Mouse (Mus musculus) midbrain, postnatal 0 days (tissue): ENCODE measurements around the gene Jazf1. TPM values are rescaled to one million over a fixed set of nuclear protein-coding genes. Genes with fewer than 3 reads are reported as not detected.
A peak's percentile ranks its signal among the peaks of the same experiment; 100 is the strongest.

Experiments used
- ATAC-seq: fragments of 200-750 bp; cut with Nextera tagmentation; 2 replicates; pipeline ENCODE4 v1.8.0; 2017; ENCODE audit warnings: moderate number of reproducible peaks, mild to moderate bottlenecking, moderate TSS enrichment, moderate library complexity; ENCODE audit not compliant: low FRiP score
- DNase-seq: peaks from one replicate; pipeline ENCODE4 v3.0.0-alpha.2; 2015; ENCODE audit warnings: low spot score
- H3K27ac ChIP-seq: fragments of 300-500 bp; sonication (generic); 2 replicates; pipeline ENCODE4 v1.5.1; 2014; ENCODE audit warnings: low read depth, mild to moderate bottlenecking, low read length, mixed read lengths
- H3K27me3 ChIP-seq: fragments of 300-500 bp; sonication (generic); 2 replicates; pipeline ENCODE4 v1.6.1; 2014; ENCODE audit warnings: low read length, control low read depth, mixed read lengths; ENCODE audit not compliant: insufficient read depth
- H3K36me3 ChIP-seq: fragments of 300-500 bp; sonication (generic); 2 replicates; pipeline ENCODE4 v1.6.1; 2014; ENCODE audit warnings: low read length, control low read depth, mixed read lengths; ENCODE audit not compliant: insufficient read depth
- H3K4me1 ChIP-seq: fragments of 300-500 bp; sonication (generic); 2 replicates; pipeline ENCODE4 v1.6.1; 2014; ENCODE audit warnings: mild to moderate bottlenecking, control low read depth, antibody characterized with exemption, low read length, mixed read lengths; ENCODE audit not compliant: insufficient read depth
- H3K4me2 ChIP-seq: fragments of 300-500 bp; sonication (generic); 2 replicates; pipeline ENCODE4 v1.6.1; 2014; ENCODE audit warnings: low read depth, mild to moderate bottlenecking, low read length, mixed read lengths; ENCODE audit not compliant: poor library complexity, severe bottlenecking
- H3K4me3 ChIP-seq: fragments of 300-500 bp; sonication (generic); 2 replicates; pipeline ENCODE4 v1.5.1; 2014; ENCODE audit warnings: low read depth, mild to moderate bottlenecking, low read length, moderate library complexity
- H3K9ac ChIP-seq: fragments of 300-500 bp; sonication (generic); replicated peaks from 2 replicates; pipeline ENCODE4 v1.6.1; 2014; ENCODE audit warnings: mild to moderate bottlenecking, low read length, moderate library complexity, mixed read lengths; ENCODE audit not compliant: poor library complexity, severe bottlenecking
- H3K9me3 ChIP-seq: fragments of 300-500 bp; sonication (generic); 2 replicates; pipeline ENCODE4 v1.6.1; 2016; ENCODE audit warnings: low read length, control low read depth
- CTCF ChIP-seq: IDR thresholded peaks from 2 replicates; pipeline ENCODE4 v1.5.1; 2016; ENCODE audit warnings: antibody characterized with exemption, mild to moderate bottlenecking
- WGBS: fragments of 180-500 bp; shearing (Covaris S2); extraction: QIAGEN DNeasy Blood & Tissue Kit; methylation state at CpG from one replicate; pipeline ENCODE4 v1.1.7; 2014; 5-methylcytosine and 5-hydroxymethylcytosine counted together
- polyA plus RNA-seq: library from polyadenylated mRNA; unstranded; fragments of >200 nt; fragmentation: Nextera tagmentation; extraction: Ambion mirVana; gene quantifications from 2 replicates; pipeline ENCODE4 v1.2.1, GENCODE M21; 2015
- total RNA-seq: library from RNA; depleted of rRNA; stranded (reverse); fragments of >200 nt; gene quantifications from 2 replicates; pipeline ENCODE4 v1.2.3, GENCODE M21; 2014

The Jazf1 gene
- total and polyA plus RNA-seq, 2 experiments from 2014 or later = 44.4 to 79.7 TPM

GRCm38 (mm10) chr6:52906801-52907200 lies 161.6 kb downstream of the Jazf1 start:
- Histone ChIP-seq H3K36me3 (no peaks in the 10 kb centered on the region), H3K4me3 (no peak overlapping the region), H3K9me3 (no peaks in the 10 kb centered on the region), H3K27ac (no peak overlapping the region), H3K27me3 (no peaks in the 10 kb centered on the region), H3K9ac (no peak overlapping the region), H3K4me1 (no peaks in the 10 kb centered on the region), H3K4me2 (no peak overlapping the region)
- no peak for TF ChIP-seq CTCF
- 79% methylated on average over 5 of the region's 5 CpGs for whole genome bisulfite sequencing
- no peak for DNase-seq
- no peak for ATAC-seq

DNA sequence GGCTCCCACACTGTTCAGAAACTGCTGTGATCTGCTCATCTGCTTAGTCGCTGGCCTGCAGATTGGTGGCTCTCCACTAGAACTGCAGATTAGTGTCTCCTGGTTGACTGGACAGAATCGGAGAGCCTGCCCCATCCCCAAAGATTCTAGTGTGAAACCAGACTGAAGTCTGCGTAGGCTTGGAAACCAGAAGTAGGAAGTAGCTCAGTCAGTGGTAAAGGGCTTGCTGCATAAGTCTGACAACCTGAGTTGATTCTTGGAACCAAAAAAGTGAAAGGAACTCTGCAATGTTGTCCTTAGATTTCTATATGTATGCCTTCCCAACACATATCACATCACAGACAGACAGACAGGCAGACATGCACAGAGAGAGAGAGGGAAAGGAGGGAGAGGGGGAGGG lies 163.3 kb downstream of the Jazf1 start:
- no peaks in the 10 kb centered on the region for H3K27me3 ChIP-seq
- no peaks in the 10 kb centered on the region for H3K9me3 ChIP-seq
- H3K27ac ChIP-seq = no peak overlapping the region
- TF ChIP-seq CTCF = no peak
- H3K36me3 ChIP-seq = no peaks in the 10 kb centered on the region
- ATAC-seq (no peak), DNase-seq (no peak)
- WGBS = 66% methylated on average over 3 of the region's 3 CpGs
- no peak overlapping the region for H3K4me3 ChIP-seq
- no peak overlapping the region for H3K4me2 ChIP-seq
- no peaks in the 10 kb centered on the region for H3K4me1 ChIP-seq
- no peak overlapping the region for H3K9ac ChIP-seq

DNA sequence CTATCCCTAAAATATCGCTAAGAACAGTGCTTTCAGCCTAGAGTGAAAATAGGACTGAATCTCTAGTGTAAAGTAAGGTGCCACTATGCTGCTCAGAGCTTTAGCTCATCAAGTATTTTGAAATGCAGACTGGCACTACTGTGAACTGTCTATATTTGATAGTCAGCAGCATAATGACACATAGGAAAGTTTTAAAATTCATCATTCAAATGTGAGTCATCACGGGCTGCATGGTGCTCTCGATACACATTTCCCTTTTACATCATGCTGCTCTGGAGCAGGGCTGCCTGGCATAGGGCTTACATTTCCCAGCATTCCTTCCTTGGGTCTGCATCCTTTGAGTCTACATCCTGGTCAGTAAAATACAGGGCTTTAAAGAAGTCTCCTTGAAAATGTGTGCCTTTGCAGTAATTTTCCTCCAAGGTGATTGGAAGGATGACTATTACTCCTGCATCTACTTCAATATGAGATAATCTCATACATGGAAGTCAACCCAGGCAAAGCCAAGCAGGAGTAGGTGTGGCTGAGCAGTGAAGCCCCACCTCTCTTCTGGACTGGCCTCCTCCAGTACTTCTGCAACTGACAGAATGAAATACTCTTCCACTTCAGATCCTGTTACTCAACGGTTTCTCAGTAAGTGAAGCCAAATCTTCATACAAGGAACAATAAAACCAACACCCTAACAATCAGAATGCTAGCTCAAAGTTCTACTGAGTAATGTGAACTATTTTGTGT lies 165.0 kb downstream of the Jazf1 start:
- H3K27ac ChIP-seq = peak overlapping the region; percentile 32; the same call in 1 of the 2 replicates
- H3K9me3 ChIP-seq = no peaks in the 10 kb centered on the region
- H3K4me3 ChIP-seq = no peak overlapping the region
- DNase-seq (no peak), ATAC-seq (no peak)
- no peaks in the 10 kb centered on the region for H3K4me1 ChIP-seq
- 81% methylated on average over 4 of the region's 4 CpGs for WGBS
- no peaks in the 10 kb centered on the region for H3K36me3 ChIP-seq
- no peak overlapping the region for H3K4me2 ChIP-seq
- no peak for TF ChIP-seq CTCF
- H3K27me3 ChIP-seq = no peaks in the 10 kb centered on the region
- H3K9ac ChIP-seq = no peak overlapping the region

GRCm38 (mm10) chr6:52899574-52900245 lies 168.7 kb downstream of the Jazf1 start:
- ATAC-seq (no peak), DNase-seq (no peak)
- H3K9ac ChIP-seq = no peak overlapping the region
- H3K27ac ChIP-seq = no peak overlapping the region
- 0 out of 2 replicates have a peak, but pooled peaks cover 7% of the 10 kb centered on the region for H3K4me1 ChIP-seq
- no peaks in the 10 kb centered on the region for H3K27me3 ChIP-seq
- H3K36me3 ChIP-seq = no peaks in the 10 kb centered on the region
- H3K4me2 ChIP-seq = no peak overlapping the region
- WGBS = 97% methylated on average over 3 of the region's 3 CpGs
- H3K9me3 ChIP-seq = no peaks in the 10 kb centered on the region
- H3K4me3 ChIP-seq = no peak overlapping the region
- TF ChIP-seq CTCF = no peak

DNA sequence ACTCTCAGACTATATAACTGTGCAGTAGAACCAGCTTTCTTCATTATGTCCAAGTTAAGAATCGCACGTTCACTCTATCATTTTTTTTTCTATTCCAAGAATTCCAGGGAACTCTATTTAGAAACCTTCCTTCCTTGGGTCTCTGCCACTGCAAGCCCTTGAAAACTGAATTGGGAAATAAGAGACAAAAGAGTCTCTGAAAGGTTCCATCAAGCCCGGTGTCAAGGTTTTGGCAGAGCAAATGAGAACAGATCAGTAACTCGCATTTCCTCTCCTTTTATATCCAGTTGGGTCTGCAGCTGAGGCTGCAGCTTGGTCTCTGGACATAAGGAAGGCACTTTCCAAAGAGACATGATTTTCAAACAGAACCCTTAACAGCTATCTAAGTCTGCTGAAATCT lies 173.4 kb downstream of the Jazf1 start:
- Histone ChIP-seq H3K4me2 (no peak overlapping the region), H3K4me1 (peaks cover 10% of the 10 kb centered on the region; the same call in 1 of the 2 replicates), H3K36me3 (no peaks in the 10 kb centered on the region), H3K9me3 (no peaks in the 10 kb centered on the region), H3K27ac (peak overlapping the region; percentile 47; the same call in 1 of the 2 replicates), H3K9ac (no peak overlapping the region), H3K27me3 (no peaks in the 10 kb centered on the region), H3K4me3 (no peak overlapping the region)
- ATAC-seq = no peak
- WGBS = 52% methylated on average over 4 of the region's 4 CpGs
- no peak for TF ChIP-seq CTCF
- peak; percentile 43 for DNase-seq

- no peak for TF ChIP-seq CTCF
- WGBS = 23% methylated on average over 13 of the region's 13 CpGs
- Histone ChIP-seq H3K4me3 (no peak overlapping the region), H3K9me3 (no peaks in the 10 kb centered on the region), H3K36me3 (no peaks in the 10 kb centered on the region), H3K27me3 (no peaks in the 10 kb centered on the region), H3K4me1 (peaks cover 10% of the 10 kb centered on the region; the same call in 1 of the 2 replicates), H3K9ac (no peak overlapping the region), H3K4me2 (no peak overlapping the region), H3K27ac (no peak overlapping the region)
- DNase-seq (peak; percentile 44), ATAC-seq (no peak)
Observed at GRCm38 (mm10) chr6:52894501-52894823, 174.0 kb downstream of the Jazf1 start.
